Mouse (Mus musculus): ENCODE data around the gene Akap8. TPM values are rescaled to one million over a fixed set of nuclear protein-coding genes. Genes with fewer than 3 reads are reported as not detected.

The Akap8 gene
- total and polyA plus RNA-seq, 2 experiments from 2014 or later, result 66.4 to 108 TPM

DNA sequence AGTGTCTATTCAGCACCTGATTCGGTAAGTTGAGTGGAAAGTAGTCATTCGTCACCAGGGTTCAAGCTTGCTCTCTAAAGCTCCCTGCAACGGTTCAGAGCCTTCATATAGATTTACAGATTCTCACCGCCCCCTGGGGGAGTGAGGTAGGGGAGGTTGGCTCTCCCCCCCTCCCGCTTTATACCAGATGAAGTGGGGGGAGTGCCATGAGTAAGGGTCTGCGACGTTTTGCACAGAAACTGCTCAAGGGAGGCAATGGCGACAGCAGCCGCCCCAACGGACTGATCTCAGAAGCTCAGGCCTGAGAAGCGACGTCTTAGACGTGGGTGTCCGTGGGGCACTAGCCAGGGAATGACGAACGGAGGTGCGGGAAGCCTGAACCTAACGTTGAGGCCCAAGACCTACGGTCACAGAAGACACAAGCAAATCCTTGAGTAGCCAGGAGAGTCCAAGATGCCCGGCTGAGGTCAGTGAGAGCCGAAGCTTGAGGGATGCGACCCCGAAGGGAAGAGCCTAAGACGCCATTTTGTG is 28.9 kb upstream of the Akap8 start:
- ATAC-seq, result no peak; the same call in none of the 2 replicates
- no peaks in the 10 kb centered on the region for H3K27me3 ChIP-seq (ENCODE audit: insufficient read depth, low read length)
- peak overlapping the region; percentile 93 for H3K4me2 ChIP-seq (ENCODE audit: low read depth, low read length)
- H3K4me3 ChIP-seq (ENCODE audit: low read length), result peak overlapping the region; percentile 84
- H3K4me1 ChIP-seq (ENCODE audit: insufficient read depth, low read length), result 0 out of 2 replicates have a peak, but pooled peaks cover 6% of the 10 kb centered on the region
- peak overlapping the region; percentile 93 for H3K9ac ChIP-seq (replicated peaks; ENCODE audit: low read length)
- under 1% methylated on average over 24 of the region's 24 CpGs for WGBS
- TF ChIP-seq CTCF (IDR thresholded peaks at IDR 0.05; ENCODE audit: low read depth), result 0 out of 2 replicates have a peak, but pooled peaks have one; percentile 4
- peak overlapping the region; percentile 95 for H3K27ac ChIP-seq
- peaks cover 10% of the 10 kb centered on the region for H3K36me3 ChIP-seq (ENCODE audit: insufficient read depth, low read length)
- no peaks in the 10 kb centered on the region for H3K9me3 ChIP-seq (ENCODE audit: low read length)
- peak; percentile 56 for DNase-seq (ENCODE audit: low spot score)

DNA sequence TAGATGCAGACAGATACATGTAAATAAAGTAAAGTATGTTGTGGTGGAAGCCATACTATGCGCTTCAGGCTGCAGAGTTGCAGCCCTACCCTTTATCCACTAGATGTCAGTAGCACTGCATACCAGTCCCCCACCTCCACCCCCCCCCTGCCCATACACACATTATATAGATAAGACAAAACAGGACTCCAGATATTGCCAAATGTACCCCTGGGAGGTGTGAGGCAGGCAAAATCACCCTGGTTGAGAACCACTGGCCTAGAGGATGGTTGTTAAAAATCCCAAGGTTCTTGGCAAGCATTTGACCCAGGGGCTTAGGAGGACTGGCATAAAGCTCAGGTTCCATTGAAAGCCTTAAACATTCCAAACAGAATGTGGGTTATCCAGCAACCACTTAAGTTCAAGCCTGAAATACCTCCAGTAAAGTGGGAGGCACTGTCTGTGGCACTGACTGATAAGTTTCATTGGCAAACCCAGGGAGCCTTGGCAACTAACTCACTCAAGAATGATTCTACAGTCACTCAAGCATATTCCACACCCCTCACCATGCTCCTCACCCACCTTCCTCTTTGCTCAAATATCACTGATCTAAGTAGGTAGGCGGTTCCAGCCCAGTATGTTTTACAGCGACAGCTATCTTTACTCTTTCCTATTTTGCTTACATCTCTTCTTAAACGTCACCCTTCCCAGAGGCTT is 28.1 kb upstream of the Akap8 start:
- Histone ChIP-seq H3K4me1 (ENCODE audit: insufficient read depth, low read length) (0 out of 2 replicates have a peak, but pooled peaks cover 5% of the 10 kb centered on the region), H3K9me3 (ENCODE audit: low read length) (no peaks in the 10 kb centered on the region), H3K4me2 (ENCODE audit: low read depth, low read length) (peak overlapping the region; percentile 93), H3K9ac (replicated peaks; ENCODE audit: low read length) (peak overlapping the region; percentile 93), H3K27ac (peak overlapping the region; percentile 95), H3K36me3 (ENCODE audit: insufficient read depth, low read length) (peaks cover 6% of the 10 kb centered on the region; the same call in 1 of the 2 replicates), H3K27me3 (ENCODE audit: insufficient read depth, low read length) (no peaks in the 10 kb centered on the region), H3K4me3 (ENCODE audit: low read length) (peak overlapping the region; percentile 84)
- ATAC-seq (peak; percentile 27; the same call in 1 of the 2 replicates), DNase-seq (ENCODE audit: low spot score) (peak; percentile 71)
- WGBS, result 15% methylated on average over 4 of the region's 4 CpGs
- peak; percentile 93 for TF ChIP-seq CTCF (IDR thresholded peaks at IDR 0.05; ENCODE audit: low read depth)

DNA sequence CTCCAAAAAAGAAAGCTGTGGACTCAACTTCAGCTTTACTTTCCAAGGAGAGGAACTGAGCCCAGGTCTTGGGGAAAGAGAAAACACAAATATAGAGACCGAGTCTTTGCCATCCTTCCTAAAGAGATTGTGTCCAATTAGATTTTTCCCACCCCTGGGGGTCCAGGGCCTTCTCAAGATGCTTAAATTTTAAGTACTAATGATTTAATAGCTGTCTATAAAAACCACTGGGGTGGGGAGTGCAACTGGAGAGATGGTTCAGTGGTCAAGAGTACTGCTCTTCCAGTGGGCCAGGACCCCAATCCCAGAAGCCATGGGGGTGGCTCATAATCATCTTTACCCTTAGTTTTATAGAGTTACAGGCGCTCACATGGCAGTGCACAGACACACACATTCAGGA is 27.4 kb upstream of the Akap8 start:
- Histone ChIP-seq H3K4me1 (ENCODE audit: insufficient read depth, low read length) (0 out of 2 replicates have a peak, but pooled peaks cover 3% of the 10 kb centered on the region), H3K4me2 (ENCODE audit: low read depth, low read length) (peak overlapping the region; percentile 93), H3K36me3 (ENCODE audit: insufficient read depth, low read length) (peaks cover 3% of the 10 kb centered on the region), H3K9me3 (ENCODE audit: low read length) (no peaks in the 10 kb centered on the region), H3K27me3 (ENCODE audit: insufficient read depth, low read length) (no peaks in the 10 kb centered on the region), H3K27ac (no peak overlapping the region), H3K9ac (replicated peaks; ENCODE audit: low read length) (no peak overlapping the region), H3K4me3 (ENCODE audit: low read length) (peak overlapping the region; percentile 84; the same call in 1 of the 2 replicates)
- ATAC-seq (no peak), DNase-seq (ENCODE audit: low spot score) (no peak)
- 88% methylated on average over 2 of the region's 2 CpGs for WGBS
- TF ChIP-seq CTCF (IDR thresholded peaks at IDR 0.05; ENCODE audit: low read depth), result no peak

GRCm38 (mm10) chr17:32341102-32341501 is 20.1 kb upstream of the Akap8 start:
- no peak overlapping the region for H3K27ac ChIP-seq
- TF ChIP-seq CTCF (IDR thresholded peaks at IDR 0.05; ENCODE audit: low read depth), result no peak
- H3K9ac ChIP-seq (replicated peaks; ENCODE audit: low read length), result no peak overlapping the region
- ATAC-seq, result no peak
- H3K4me2 ChIP-seq (ENCODE audit: low read depth, low read length), result no peak overlapping the region
- no peaks in the 10 kb centered on the region for H3K4me1 ChIP-seq (ENCODE audit: insufficient read depth, low read length)
- no peaks in the 10 kb centered on the region for H3K27me3 ChIP-seq (ENCODE audit: insufficient read depth, low read length)
- peaks cover 26% of the 10 kb centered on the region for H3K36me3 ChIP-seq (ENCODE audit: insufficient read depth, low read length)
- H3K9me3 ChIP-seq (ENCODE audit: low read length), result no peaks in the 10 kb centered on the region
- no peak for DNase-seq (ENCODE audit: low spot score)
- WGBS, result 85% methylated on average over 1 of the region's 1 CpGs
- no peak overlapping the region for H3K4me3 ChIP-seq (ENCODE audit: low read length)

DNA sequence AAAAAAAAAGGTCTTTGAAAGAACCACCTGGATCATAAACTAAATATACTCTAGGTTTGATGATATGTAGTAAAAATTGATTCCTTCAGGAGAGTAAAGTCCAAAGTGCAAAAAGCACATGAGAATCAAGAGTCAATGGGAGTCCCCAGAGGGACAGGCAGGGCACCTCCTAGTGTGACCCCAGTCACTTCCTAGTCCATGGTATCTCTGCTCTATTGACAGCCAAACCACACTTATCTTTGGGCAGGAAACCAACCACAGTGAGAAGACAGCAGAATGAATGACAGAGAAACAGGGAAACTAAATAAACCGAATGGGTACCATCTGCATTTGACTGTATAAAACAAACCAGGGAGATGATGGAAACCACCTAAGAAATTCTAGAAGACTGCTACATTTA is 19.1 kb upstream of the Akap8 start:
- no peak overlapping the region for H3K4me2 ChIP-seq (ENCODE audit: low read depth, low read length)
- H3K9ac ChIP-seq (replicated peaks; ENCODE audit: low read length), result no peak overlapping the region
- no peaks in the 10 kb centered on the region for H3K4me1 ChIP-seq (ENCODE audit: insufficient read depth, low read length)
- no peak for TF ChIP-seq CTCF (IDR thresholded peaks at IDR 0.05; ENCODE audit: low read depth)
- H3K4me3 ChIP-seq (ENCODE audit: low read length), result no peak overlapping the region
- DNase-seq (ENCODE audit: low spot score) (no peak), ATAC-seq (no peak)
- 88% methylated on average over 1 of the region's 1 CpGs for WGBS
- no peaks in the 10 kb centered on the region for H3K9me3 ChIP-seq (ENCODE audit: low read length)
- no peaks in the 10 kb centered on the region for H3K27me3 ChIP-seq (ENCODE audit: insufficient read depth, low read length)
- H3K27ac ChIP-seq, result no peak overlapping the region
- peaks cover 36% of the 10 kb centered on the region for H3K36me3 ChIP-seq (ENCODE audit: insufficient read depth, low read length)

- Histone ChIP-seq H3K27me3 (ENCODE audit: insufficient read depth, low read length) (no peaks in the 10 kb centered on the region), H3K4me1 (ENCODE audit: insufficient read depth, low read length) (no peaks in the 10 kb centered on the region), H3K4me3 (ENCODE audit: low read length) (no peak overlapping the region), H3K9me3 (ENCODE audit: low read length) (no peaks in the 10 kb centered on the region), H3K9ac (replicated peaks; ENCODE audit: low read length) (no peak overlapping the region), H3K27ac (no peak overlapping the region), H3K36me3 (ENCODE audit: insufficient read depth, low read length) (peaks cover 63% of the 10 kb centered on the region), H3K4me2 (ENCODE audit: low read depth, low read length) (no peak overlapping the region)
- ATAC-seq (no peak), DNase-seq (ENCODE audit: low spot score) (no peak)
- WGBS, result 77% methylated on average over 2 of the region's 2 CpGs
- no peak for TF ChIP-seq CTCF (IDR thresholded peaks at IDR 0.05; ENCODE audit: low read depth)
Observed at GRCm38 (mm10) chr17:32335869-32336268, 14.8 kb upstream of the Akap8 start.

- peaks cover 63% of the 10 kb centered on the region for H3K36me3 ChIP-seq (ENCODE audit: insufficient read depth, low read length)
- no peak for DNase-seq (ENCODE audit: low spot score)
Observed at GRCm38 (mm10) chr17:32334921-32335320, 13.9 kb upstream of the Akap8 start.

More at GRCm38 (mm10) chr17:32334921-32335320, 13.9 kb upstream of the Akap8 start:
- no peak for ATAC-seq
- Histone ChIP-seq H3K9ac (replicated peaks; ENCODE audit: low read length) (no peak overlapping the region), H3K27me3 (ENCODE audit: insufficient read depth, low read length) (no peaks in the 10 kb centered on the region), H3K4me1 (ENCODE audit: insufficient read depth, low read length) (no peaks in the 10 kb centered on the region), H3K4me3 (ENCODE audit: low read length) (no peak overlapping the region), H3K27ac (no peak overlapping the region), H3K4me2 (ENCODE audit: low read depth, low read length) (no peak overlapping the region), H3K9me3 (ENCODE audit: low read length) (no peaks in the 10 kb centered on the region)
- WGBS, result 90% methylated on average over 12 of the region's 12 CpGs
- no peak for TF ChIP-seq CTCF (IDR thresholded peaks at IDR 0.05; ENCODE audit: low read depth)
